Comparison of ENCODE assay signal across 12 mouse cellular contexts in the genomic region with DNA sequence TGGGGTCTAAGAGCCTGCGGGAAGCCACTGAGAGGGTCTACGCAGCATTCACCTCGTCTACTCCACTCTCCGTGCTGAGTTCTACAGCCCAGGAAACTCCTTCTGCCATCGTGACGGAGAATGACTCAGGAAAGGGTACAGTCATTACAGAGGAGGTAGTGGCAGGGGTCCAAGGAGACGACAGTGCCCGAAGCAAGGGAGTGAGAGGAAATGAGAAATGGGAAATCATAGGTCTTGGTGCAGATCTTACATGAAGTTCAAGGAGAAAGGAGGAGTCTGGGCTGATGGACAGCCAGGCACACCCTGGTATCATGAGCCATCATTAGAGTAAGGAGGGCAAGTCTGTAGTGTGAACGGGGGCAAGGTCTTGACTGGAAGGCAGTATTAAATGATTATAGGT. TPM values are rescaled to one million over a fixed set of nuclear protein-coding genes. Genes with fewer than 3 reads are reported as not detected.
A peak's percentile ranks its signal among the peaks of the same experiment; 100 is the strongest.
DNase-seq lines count a peak whose midpoint lies in the region; ATAC-seq and TF ChIP-seq lines count a peak whose summit lies in the region.
"Had no signal": no experiment of that assay in that cellular context is flagged by ENCODE, and none has a peak within 500 bp of the region (broad histone marks: within the 10 kb centered on the region; RNA-seq: fewer than 3 reads in every experiment).

No protein-coding gene starts in this region.

- DNase-seq in forebrain, embryonic 10.5 days (ENCODE audit: extremely low spot score, low spot score) = no peak
- DNase-seq in spleen, postnatal 4 days (ENCODE audit: low spot score in 2 of 2) = no peak
- DNase-seq: cerebellum, adult 9-11 months; thymus, adult 18-20 months had no signal

- TF ChIP-seq POLR2A in small intestine, adult 2 months (IDR thresholded peaks at IDR 0.05; ENCODE audit: low read depth, low read length) = no peak

- ATAC-seq in forebrain, embryonic 12.5 days (ENCODE audit: low FRiP score) = no peak
- no peak for ATAC-seq in midbrain, embryonic 15.5 days (replicated peaks)
- ATAC-seq in midbrain, embryonic 16.5 days = no peak
- peak; percentile 59 for ATAC-seq in granulocyte monocyte progenitor cell, adult 5-6 weeks (replicated peaks; ENCODE audit: poor library complexity, severe bottlenecking)
- no peak for ATAC-seq in erythroblast, adult 5-6 weeks (replicated peaks; ENCODE audit: low FRiP score, poor library complexity, severe bottlenecking)
- ATAC-seq: inflammation-experienced regulatory T-cells, adult 6 months had no signal

- no peak for TF ChIP-seq CTCF in small intestine, adult 2 months (IDR thresholded peaks at IDR 0.05; ENCODE audit: extremely low read depth, insufficient read length, insufficient replicate concordance, low read depth, low read length)

- H3K9ac ChIP-seq in forebrain, embryonic 12.5 days = no peak overlapping the region
- H3K9ac ChIP-seq in midbrain, embryonic 15.5 days = no peak overlapping the region
- H3K9ac ChIP-seq in midbrain, embryonic 16.5 days (ENCODE audit: low read depth, low read length) = no peak overlapping the region

- H3K36me3 ChIP-seq in forebrain, embryonic 10.5 days (replicated peaks) = no peaks in the 10 kb centered on the region
- no peaks in the 10 kb centered on the region for H3K36me3 ChIP-seq in forebrain, embryonic 12.5 days (replicated peaks)
- H3K36me3 ChIP-seq in midbrain, embryonic 15.5 days (replicated peaks) = no peaks in the 10 kb centered on the region
- no peaks in the 10 kb centered on the region for H3K36me3 ChIP-seq in midbrain, embryonic 16.5 days (ENCODE audit: control insufficient read depth, insufficient read depth, low read length)
- H3K36me3 ChIP-seq in small intestine, adult 2 months (ENCODE audit: control insufficient read depth, insufficient read depth, low read length) = no peaks in the 10 kb centered on the region

- 90% methylated on average over 9 of the region's 9 CpGs for WGBS in forebrain, embryonic 10.5 days
- WGBS in forebrain, embryonic 12.5 days = 81% methylated on average over 9 of the region's 9 CpGs
- WGBS in midbrain, embryonic 15.5 days = 83% methylated on average over 9 of the region's 9 CpGs
- 80% methylated on average over 9 of the region's 9 CpGs for WGBS in midbrain, embryonic 16.5 days
- WGBS in small intestine, adult 2 months = 20% methylated on average over 9 of the region's 9 CpGs

- no peak overlapping the region for H3K4me3 ChIP-seq in forebrain, embryonic 10.5 days
- no peak overlapping the region for H3K4me3 ChIP-seq in forebrain, embryonic 12.5 days (replicated peaks)
- no peak overlapping the region for H3K4me3 ChIP-seq in midbrain, embryonic 15.5 days
- H3K4me3 ChIP-seq in midbrain, embryonic 16.5 days (ENCODE audit: low read depth, low read length) = no peak overlapping the region
- H3K4me3 ChIP-seq in small intestine, adult 2 months (ENCODE audit: low read depth, low read length) = peak overlapping the region; percentile 42

- no peak overlapping the region for H3K4me2 ChIP-seq in forebrain, embryonic 12.5 days
- H3K4me2 ChIP-seq in midbrain, embryonic 15.5 days = no peak overlapping the region
- H3K4me2 ChIP-seq in midbrain, embryonic 16.5 days (ENCODE audit: low read length) = no peak overlapping the region
- H3K4me2 ChIP-seq: heart, embryonic 11.5 days had no signal

- H3K9me3 ChIP-seq in forebrain, embryonic 10.5 days = no peaks in the 10 kb centered on the region
- no peaks in the 10 kb centered on the region for H3K9me3 ChIP-seq in forebrain, embryonic 12.5 days
- H3K9me3 ChIP-seq in midbrain, embryonic 15.5 days = no peaks in the 10 kb centered on the region
- no peaks in the 10 kb centered on the region for H3K9me3 ChIP-seq in midbrain, embryonic 16.5 days (replicated peaks; ENCODE audit: control insufficient read depth, low read length, poor library complexity, severe bottlenecking)

- 0 out of 2 replicates have a peak overlapping the region, but pooled peaks have one; percentile 21 for H3K27ac ChIP-seq in forebrain, embryonic 10.5 days
- H3K27ac ChIP-seq in forebrain, embryonic 12.5 days = no peak overlapping the region
- H3K27ac ChIP-seq in midbrain, embryonic 15.5 days = 0 out of 2 replicates have a peak overlapping the region, but pooled peaks have one; percentile 29
- H3K27ac ChIP-seq in midbrain, embryonic 16.5 days (ENCODE audit: low read length) = no peak overlapping the region
- H3K27ac ChIP-seq in small intestine, adult 2 months (ENCODE audit: insufficient read depth, low read depth, low read length) = peak overlapping the region; percentile 100

- H3K27me3 ChIP-seq in forebrain, embryonic 10.5 days (ENCODE audit: poor library complexity, severe bottlenecking) = no peaks in the 10 kb centered on the region
- no peaks in the 10 kb centered on the region for H3K27me3 ChIP-seq in forebrain, embryonic 12.5 days
- H3K27me3 ChIP-seq in midbrain, embryonic 15.5 days (replicated peaks) = no peaks in the 10 kb centered on the region
- no peaks in the 10 kb centered on the region for H3K27me3 ChIP-seq in midbrain, embryonic 16.5 days (ENCODE audit: control insufficient read depth, insufficient read depth, low read depth, low read length)
- H3K27me3 ChIP-seq in small intestine, adult 2 months (ENCODE audit: control insufficient read depth, insufficient read depth, low read length) = no peaks in the 10 kb centered on the region

- H3K4me1 ChIP-seq in forebrain, embryonic 10.5 days = peaks cover 20% of the 10 kb centered on the region
- peaks cover 17% of the 10 kb centered on the region for H3K4me1 ChIP-seq in forebrain, embryonic 12.5 days
- H3K4me1 ChIP-seq in midbrain, embryonic 15.5 days = peaks cover 11% of the 10 kb centered on the region; the same call in 1 of the 2 replicates
- H3K4me1 ChIP-seq in midbrain, embryonic 16.5 days (ENCODE audit: control insufficient read depth, insufficient read depth, low read length) = peaks cover 2% of the 10 kb centered on the region; the same call in 1 of the 2 replicates
- H3K4me1 ChIP-seq in small intestine, adult 2 months (ENCODE audit: control insufficient read depth, insufficient read depth, insufficient read length, low read length) = peaks cover 47% of the 10 kb centered on the region

RNA-seq across cellular contexts. Expression of gene Kdm7a, which starts 37.5 kb away (rescaled TPM):
- polyA plus RNA-seq in forebrain, embryonic 10.5 days (2016; fragmentation: Nextera tagmentation; extraction: Ambion mirVana) = 9.7 and 9.8 TPM in 2 replicates
- polyA plus RNA-seq in forebrain, embryonic 12.5 days (2016; fragmentation: Nextera tagmentation; extraction: Ambion mirVana) = 16.8 and 18.1 TPM in 2 replicates
- 6.5 and 6.8 TPM in 2 replicates for polyA plus RNA-seq in midbrain, embryonic 15.5 days (2015; fragmentation: Nextera tagmentation; extraction: Ambion mirVana)
- polyA plus RNA-seq in midbrain, embryonic 16.5 days (2015; fragmentation: Nextera tagmentation; extraction: Ambion mirVana) = 4.6 and 5.8 TPM in 2 replicates
- total RNA-seq in granulocyte monocyte progenitor cell, adult 5-6 weeks (2014; fragmentation: Nextera tagmentation) = 8.2 and 12.2 TPM in 2 replicates
- 9.9 and 11.0 TPM in 2 replicates for total RNA-seq in granulocyte monocyte progenitor cell, adult 5-6 weeks (2017)
- polyA plus RNA-seq in small intestine, adult 2 months (2012; rRNA removed) = 1.4 and 3.6 TPM in 2 replicates
- total RNA-seq in erythroblast, adult 5-6 weeks (2015; ENCODE audit: low replicate concordance) = 103 and 107 TPM in 2 replicates
- total RNA-seq in erythroblast, adult 5-6 weeks (2017; ENCODE audit: low replicate concordance) = 216 and 235 TPM in 2 replicates

Comparison
In these comparisons a context has a peak if more than half of its experiments do, and no peak if none do; other contexts are left out.
1. H3K27ac ChIP-seq: peak in forebrain, embryonic 10.5 days (single experiment), midbrain, embryonic 15.5 days (single experiment) and small intestine, adult 2 months (single experiment); none in forebrain, embryonic 12.5 days (single experiment) and midbrain, embryonic 16.5 days (single experiment).